Mouse (Mus musculus): ENCODE measurements at regions not wholly inside any gene's neighbourhood (a gene's known extent, or its start where the extent isn't known, plus 50 kb on each side); places are given as distances from the start of the nearest gene placed in this dataset.

- TF ChIP-seq CTCF (IDR thresholded peaks at IDR 0.05; ENCODE audit: low read depth, low read length) (no peak), EP300 (IDR thresholded peaks at IDR 0.05; ENCODE audit: insufficient read depth, low read depth, low read length) (no peak), POLR2A (IDR thresholded peaks at IDR 0.05; ENCODE audit: insufficient read depth, low read length) (no peak)
Measured at GRCm38 (mm10) chr9:86250197-86250596, 214.6 kb downstream of the Ube2cbp start.
